Mouse (Mus musculus): Measurements from ENCODE around the gene Cd59b. TPM values are rescaled to one million over a fixed set of nuclear protein-coding genes. Genes with fewer than 3 reads are reported as not detected.
"Not testable (repeated sequence)": the region's sequence is repeated elsewhere in the genome, so short reads cannot be mapped to it uniquely, and the experiment has no call there.

The Cd59b gene
- polyA plus RNA-seq, 1 experiment from 2014 or later: 3.0 TPM

DNA sequence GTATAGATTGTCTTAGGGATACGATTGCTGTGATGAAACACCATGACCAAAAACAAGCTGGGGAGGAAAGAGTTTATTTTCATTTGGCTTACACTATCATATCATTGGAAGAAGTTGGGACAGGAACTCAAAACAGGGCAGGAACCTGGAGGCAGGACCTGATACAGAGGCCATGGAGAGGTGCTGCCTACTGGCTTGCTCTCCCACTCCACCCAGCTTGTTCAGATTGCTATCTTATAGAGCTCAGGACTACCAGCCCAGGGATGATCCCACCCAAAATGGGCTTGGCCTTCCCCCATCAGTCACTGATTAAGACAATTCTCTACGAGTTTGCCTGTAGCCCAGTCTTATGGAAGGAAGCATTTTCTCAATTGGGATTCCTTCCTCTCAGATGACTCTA, 5.5 kb upstream of the Cd59b start:
- Histone ChIP-seq H3K4me3 (ENCODE audit: control insufficient read depth in 1 of 2, insufficient read depth in 1 of 2, low read depth in 1 of 2, low read length in 2 of 2) (no peak overlapping the region), H3K36me3 (ENCODE audit: control insufficient read depth, insufficient read depth, low read length) (peaks cover 25% of the 10 kb centered on the region), H3K27ac (replicated peaks in 1 of 2; ENCODE audit: control insufficient read depth in 1 of 2, insufficient read depth in 1 of 2, low read depth in 2 of 2, low read length in 2 of 2) (no peak overlapping the region), H3K27me3 (ENCODE audit: control insufficient read depth, insufficient read depth, low read length) (no peaks in the 10 kb centered on the region), H3K9ac (ENCODE audit: low read length) (no peak overlapping the region), H3K4me1 (ENCODE audit: control insufficient read depth in 2 of 2, insufficient read depth in 2 of 2, low read length in 2 of 2) (no peaks in the 10 kb centered on the region; a peak in 1 of 4 replicates), H3K9me3 (ENCODE audit: control insufficient read depth, low read length) (no peaks in the 10 kb centered on the region), H3K4me2 (ENCODE audit: low read length) (no peak overlapping the region)
- no peak for ATAC-seq (ENCODE audit: insufficient number of reproducible peaks, insufficient read depth, low FRiP score, low read depth)
- WGBS: 82% methylated on average over 2 of the region's 2 CpGs

DNA sequence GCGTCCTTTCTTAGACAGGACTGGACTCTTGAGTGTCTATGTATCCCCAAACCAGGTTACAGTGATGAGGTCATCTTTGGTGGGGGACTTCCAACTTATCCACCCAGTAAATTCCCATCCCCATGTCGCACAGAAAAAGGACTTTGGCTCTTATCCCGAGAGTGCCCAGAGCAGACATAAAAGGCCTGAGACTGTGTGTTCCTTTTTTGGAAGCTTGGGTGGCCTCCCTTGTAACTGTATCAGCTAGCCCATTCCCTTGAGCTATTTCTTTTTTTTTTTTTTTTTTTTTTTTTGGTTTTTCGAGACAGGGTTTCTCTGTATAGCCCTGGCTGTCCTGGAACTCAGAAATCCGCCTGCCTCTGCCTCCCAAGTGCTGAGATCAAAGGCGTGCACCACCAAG, 4.1 kb upstream of the Cd59b start, which contains the start of gene Gm10912:
Gm10912 (plus strand) TSS at position 301 of the 400 bp plus-strand sequence.
- WGBS: 88% methylated on average over 5 of the region's 6 CpGs
- not testable (repeated sequence) for H3K27ac ChIP-seq (replicated peaks in 1 of 2; ENCODE audit: control insufficient read depth in 1 of 2, insufficient read depth in 1 of 2, low read depth in 2 of 2, low read length in 2 of 2); H3K9ac ChIP-seq (ENCODE audit: low read length); H3K4me2 ChIP-seq (ENCODE audit: low read length); H3K4me3 ChIP-seq (ENCODE audit: control insufficient read depth in 1 of 2, insufficient read depth in 1 of 2, low read depth in 1 of 2, low read length in 2 of 2); H3K9me3 ChIP-seq (ENCODE audit: control insufficient read depth, low read length); ATAC-seq (ENCODE audit: insufficient number of reproducible peaks, insufficient read depth, low FRiP score, low read depth); H3K27me3 ChIP-seq (ENCODE audit: control insufficient read depth, insufficient read depth, low read length); H3K4me1 ChIP-seq (ENCODE audit: control insufficient read depth in 2 of 2, insufficient read depth in 2 of 2, low read length in 2 of 2)
- H3K36me3 ChIP-seq (ENCODE audit: control insufficient read depth, insufficient read depth, low read length): peaks cover 13% of the 10 kb centered on the region

DNA sequence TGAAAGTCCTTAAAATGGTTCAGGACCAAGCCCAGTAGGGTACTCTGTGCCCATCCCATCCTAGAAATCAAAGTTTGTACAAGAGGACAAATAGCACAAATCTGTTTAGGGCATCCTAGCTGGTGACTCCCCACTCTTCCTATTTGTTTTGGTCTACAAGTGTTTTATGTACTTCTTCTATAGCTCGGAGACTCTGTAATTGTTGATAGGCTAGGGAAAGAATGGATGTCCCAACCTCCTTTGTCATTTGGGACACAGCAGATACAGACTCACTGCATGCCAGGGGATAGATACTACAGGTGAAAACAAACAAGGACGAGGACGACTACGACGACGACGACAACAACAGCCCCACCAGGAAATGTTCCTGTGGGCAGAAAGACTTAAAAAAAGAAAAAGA, 1.2 kb upstream of the Cd59b start, which contains the start of gene Gm10799:
Gm10799 (minus strand) TSS at position 101 of the 400 bp plus-strand sequence.
- ATAC-seq (ENCODE audit: insufficient number of reproducible peaks, insufficient read depth, low FRiP score, low read depth); H3K4me2 ChIP-seq (ENCODE audit: low read length); H3K27ac ChIP-seq (replicated peaks in 1 of 2; ENCODE audit: control insufficient read depth in 1 of 2, insufficient read depth in 1 of 2, low read depth in 2 of 2, low read length in 2 of 2); H3K9me3 ChIP-seq (ENCODE audit: control insufficient read depth, low read length); H3K27me3 ChIP-seq (ENCODE audit: control insufficient read depth, insufficient read depth, low read length); H3K4me3 ChIP-seq (ENCODE audit: control insufficient read depth in 1 of 2, insufficient read depth in 1 of 2, low read depth in 1 of 2, low read length in 2 of 2); H3K4me1 ChIP-seq (ENCODE audit: control insufficient read depth in 2 of 2, insufficient read depth in 2 of 2, low read length in 2 of 2); H3K36me3 ChIP-seq (ENCODE audit: control insufficient read depth, insufficient read depth, low read length); H3K9ac ChIP-seq (ENCODE audit: low read length): not testable (repeated sequence)
- 75% methylated on average over 7 of the region's 7 CpGs for WGBS

DNA sequence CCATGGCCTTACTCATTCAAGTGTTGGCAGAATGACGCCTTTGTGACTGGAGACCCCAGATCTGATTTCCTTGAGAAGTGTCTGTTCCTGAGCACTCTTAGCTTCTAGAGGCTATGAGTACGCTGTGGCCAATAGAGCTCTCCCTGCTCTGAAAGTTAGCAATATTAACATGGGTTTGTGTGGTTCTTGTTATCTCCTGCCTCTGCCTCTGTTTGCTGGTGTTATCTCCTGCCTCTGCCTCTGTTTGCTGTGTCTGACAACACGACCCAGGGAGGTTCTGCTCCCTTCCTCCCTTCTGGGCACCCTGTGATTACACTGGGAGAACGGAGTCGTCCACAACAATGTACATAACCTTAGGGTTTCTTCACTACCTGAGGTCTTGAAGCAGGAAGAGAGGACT, 8.6 kb downstream of the Cd59b start:
- WGBS: 58% methylated on average over 5 of the region's 5 CpGs
- H3K27ac ChIP-seq (replicated peaks in 1 of 2; ENCODE audit: control insufficient read depth in 1 of 2, insufficient read depth in 1 of 2, low read depth in 2 of 2, low read length in 2 of 2); H3K4me1 ChIP-seq (ENCODE audit: control insufficient read depth in 2 of 2, insufficient read depth in 2 of 2, low read length in 2 of 2); H3K4me3 ChIP-seq (ENCODE audit: control insufficient read depth in 1 of 2, insufficient read depth in 1 of 2, low read depth in 1 of 2, low read length in 2 of 2); H3K9me3 ChIP-seq (ENCODE audit: control insufficient read depth, low read length); H3K27me3 ChIP-seq (ENCODE audit: control insufficient read depth, insufficient read depth, low read length); H3K9ac ChIP-seq (ENCODE audit: low read length); H3K4me2 ChIP-seq (ENCODE audit: low read length); H3K36me3 ChIP-seq (ENCODE audit: control insufficient read depth, insufficient read depth, low read length); ATAC-seq (ENCODE audit: insufficient number of reproducible peaks, insufficient read depth, low FRiP score, low read depth): not testable (repeated sequence)

DNA sequence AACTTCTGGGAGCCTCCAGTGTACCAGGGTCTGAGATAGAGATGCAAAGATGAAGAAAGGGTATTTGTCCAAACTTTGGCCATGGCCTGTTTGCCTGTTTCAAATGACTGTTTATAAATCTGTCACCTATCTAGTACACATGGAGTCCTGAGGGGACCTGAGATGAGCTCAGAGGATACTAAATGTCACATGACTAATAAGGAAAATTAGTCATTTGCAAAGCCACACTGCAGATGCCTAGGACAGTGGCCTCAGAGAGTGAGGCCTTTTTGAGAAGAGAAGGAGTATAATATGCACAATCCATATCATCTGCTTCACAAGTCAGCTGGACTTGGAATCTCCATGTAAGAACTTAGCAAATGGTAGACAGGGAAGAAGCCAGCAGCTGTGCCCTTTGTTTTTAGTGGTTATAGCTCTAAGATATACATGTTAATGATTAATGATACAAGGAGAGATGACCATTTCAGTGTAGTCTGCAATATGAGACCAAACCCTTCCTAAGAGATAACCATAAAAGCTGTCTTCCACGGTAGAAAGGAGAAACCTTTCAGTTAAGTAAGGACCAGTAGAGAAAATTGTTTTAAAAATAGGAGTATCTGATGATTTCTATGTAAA, 11.9 kb downstream of the Cd59b start:
- WGBS: no CpG with 5 or more reads among the region's 1 CpGs
- H3K4me3 ChIP-seq (ENCODE audit: control insufficient read depth in 1 of 2, insufficient read depth in 1 of 2, low read depth in 1 of 2, low read length in 2 of 2); H3K4me2 ChIP-seq (ENCODE audit: low read length); H3K27me3 ChIP-seq (ENCODE audit: control insufficient read depth, insufficient read depth, low read length); H3K4me1 ChIP-seq (ENCODE audit: control insufficient read depth in 2 of 2, insufficient read depth in 2 of 2, low read length in 2 of 2); H3K9ac ChIP-seq (ENCODE audit: low read length); H3K36me3 ChIP-seq (ENCODE audit: control insufficient read depth, insufficient read depth, low read length); H3K9me3 ChIP-seq (ENCODE audit: control insufficient read depth, low read length); H3K27ac ChIP-seq (replicated peaks in 1 of 2; ENCODE audit: control insufficient read depth in 1 of 2, insufficient read depth in 1 of 2, low read depth in 2 of 2, low read length in 2 of 2); ATAC-seq (ENCODE audit: insufficient number of reproducible peaks, insufficient read depth, low FRiP score, low read depth): not testable (repeated sequence)

DNA sequence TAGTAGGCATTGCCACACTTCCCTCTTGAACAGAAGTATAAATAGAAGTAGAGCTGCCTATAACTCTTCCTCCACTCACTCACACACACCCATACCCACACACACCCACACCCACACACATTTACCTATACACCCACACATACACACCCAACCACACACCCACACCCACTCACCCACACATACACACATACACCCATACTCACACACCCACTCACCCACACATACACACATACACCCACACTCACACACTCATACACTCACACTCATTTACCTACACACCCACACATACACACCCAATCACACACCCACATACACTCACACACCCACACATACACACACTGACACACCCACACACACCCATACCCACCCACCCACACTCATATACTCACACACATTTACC, 12.8 kb downstream of the Cd59b start:
- Histone ChIP-seq H3K4me2 (ENCODE audit: low read length) (no peak overlapping the region), H3K27me3 (ENCODE audit: control insufficient read depth, insufficient read depth, low read length) (no peaks in the 10 kb centered on the region), H3K9ac (ENCODE audit: low read length) (no peak overlapping the region), H3K4me3 (ENCODE audit: control insufficient read depth in 1 of 2, insufficient read depth in 1 of 2, low read depth in 1 of 2, low read length in 2 of 2) (no peak overlapping the region), H3K9me3 (ENCODE audit: control insufficient read depth, low read length) (no peaks in the 10 kb centered on the region), H3K4me1 (ENCODE audit: control insufficient read depth in 2 of 2, insufficient read depth in 2 of 2, low read length in 2 of 2) (peaks cover 0 to 2% of the 10 kb centered on the region in 2 experiments; a peak in 1 of 4 replicates), H3K27ac (replicated peaks in 1 of 2; ENCODE audit: control insufficient read depth in 1 of 2, insufficient read depth in 1 of 2, low read depth in 2 of 2, low read length in 2 of 2) (no peak overlapping the region), H3K36me3 (ENCODE audit: control insufficient read depth, insufficient read depth, low read length) (no peaks in the 10 kb centered on the region)
- ATAC-seq (ENCODE audit: insufficient number of reproducible peaks, insufficient read depth, low FRiP score, low read depth): 0 out of 2 replicates have a peak, but pooled peaks have one; percentile 54

DNA sequence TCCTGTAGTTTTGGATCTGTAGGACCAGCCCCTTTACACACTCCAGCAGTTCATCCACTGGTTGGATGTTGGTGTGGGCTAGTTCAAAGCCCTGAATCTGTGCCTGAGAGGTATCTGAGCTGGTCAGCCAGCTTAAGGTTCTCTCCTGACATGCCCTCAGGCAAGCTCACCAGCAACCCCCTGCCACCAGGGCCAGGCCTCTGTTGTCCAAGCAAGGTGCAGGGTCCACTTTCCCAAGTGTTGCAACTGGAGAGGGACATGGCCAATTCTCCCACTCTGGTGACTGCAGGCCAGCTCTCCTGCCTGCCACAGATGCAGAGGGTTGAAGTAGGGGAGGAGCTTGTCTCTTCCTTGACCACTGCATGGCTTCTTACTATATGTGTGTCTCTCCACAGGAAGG, 14.4 kb downstream of the Cd59b start:
- not testable (repeated sequence) for ATAC-seq (ENCODE audit: insufficient number of reproducible peaks, insufficient read depth, low FRiP score, low read depth); H3K9ac ChIP-seq (ENCODE audit: low read length); H3K9me3 ChIP-seq (ENCODE audit: control insufficient read depth, low read length)

DNA sequence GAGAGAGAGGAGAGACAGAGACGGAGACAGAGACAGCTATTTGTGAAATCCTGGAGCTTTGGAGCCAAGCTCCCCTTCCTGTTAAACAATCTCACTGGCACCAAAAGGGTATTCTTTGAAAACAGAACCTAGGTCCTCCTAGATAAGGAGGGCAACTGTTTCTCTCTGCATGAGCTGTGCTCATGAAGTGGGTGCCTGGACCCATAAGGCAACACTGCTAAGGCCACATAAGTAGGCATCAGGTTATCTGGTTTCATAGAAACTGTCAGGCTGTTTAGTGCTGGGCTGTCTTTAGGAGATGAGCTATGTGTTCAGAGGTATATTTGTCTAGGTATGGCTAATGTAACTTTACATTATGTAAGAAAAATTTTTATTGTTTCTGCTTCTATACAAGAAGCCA, 17.9 kb downstream of the Cd59b start:
- H3K4me2 ChIP-seq (ENCODE audit: low read length); H3K4me3 ChIP-seq (ENCODE audit: control insufficient read depth in 1 of 2, insufficient read depth in 1 of 2, low read depth in 1 of 2, low read length in 2 of 2); H3K27ac ChIP-seq (replicated peaks in 1 of 2; ENCODE audit: control insufficient read depth in 1 of 2, insufficient read depth in 1 of 2, low read depth in 2 of 2, low read length in 2 of 2); ATAC-seq (ENCODE audit: insufficient number of reproducible peaks, insufficient read depth, low FRiP score, low read depth); H3K27me3 ChIP-seq (ENCODE audit: control insufficient read depth, insufficient read depth, low read length); H3K4me1 ChIP-seq (ENCODE audit: control insufficient read depth in 2 of 2, insufficient read depth in 2 of 2, low read length in 2 of 2); H3K9ac ChIP-seq (ENCODE audit: low read length); H3K9me3 ChIP-seq (ENCODE audit: control insufficient read depth, low read length); H3K36me3 ChIP-seq (ENCODE audit: control insufficient read depth, insufficient read depth, low read length): not testable (repeated sequence)
- WGBS: 36% methylated on average over 1 of the region's 1 CpGs

More for the DNA sequence above, 14.4 kb downstream of the Cd59b start:
- not testable (repeated sequence) for H3K4me3 ChIP-seq (ENCODE audit: control insufficient read depth in 1 of 2, insufficient read depth in 1 of 2, low read depth in 1 of 2, low read length in 2 of 2); H3K27ac ChIP-seq (replicated peaks in 1 of 2; ENCODE audit: control insufficient read depth in 1 of 2, insufficient read depth in 1 of 2, low read depth in 2 of 2, low read length in 2 of 2); H3K4me1 ChIP-seq (ENCODE audit: control insufficient read depth in 2 of 2, insufficient read depth in 2 of 2, low read length in 2 of 2); H3K27me3 ChIP-seq (ENCODE audit: control insufficient read depth, insufficient read depth, low read length); H3K4me2 ChIP-seq (ENCODE audit: low read length); H3K36me3 ChIP-seq (ENCODE audit: control insufficient read depth, insufficient read depth, low read length)

All from heart, embryonic 14.5 days (tissue).